Mouse (Mus musculus): ENCODE data around the gene 4921509C19Rik. TPM values are rescaled to one million over a fixed set of nuclear protein-coding genes. Genes with fewer than 3 reads are reported as not detected.
"Not testable (repeated sequence)": the region's sequence is repeated elsewhere in the genome, so short reads cannot be mapped to it uniquely, and the experiment has no call there.

The 4921509C19Rik gene
- polyA plus RNA-seq, 1 experiment from 2014 or later = not detected

- H3K4me1 ChIP-seq; H3K27me3 ChIP-seq; H3K9ac ChIP-seq; H3K9me3 ChIP-seq; H3K27ac ChIP-seq; H3K4me2 ChIP-seq; H3K4me3 ChIP-seq; ATAC-seq (ENCODE audit: insufficient number of reproducible peaks, low FRiP score, low TSS enrichment, low read depth); H3K36me3 ChIP-seq: not testable (repeated sequence)
- 68% methylated on average over 4 of the region's 4 CpGs for WGBS
These were observed 41.0 kb downstream of the 4921509C19Rik start for GRCm38 (mm10) chr2:151434971-151435370.

- H3K36me3 ChIP-seq; H3K27ac ChIP-seq; H3K4me2 ChIP-seq; H3K4me3 ChIP-seq; H3K27me3 ChIP-seq; H3K9me3 ChIP-seq; H3K4me1 ChIP-seq; ATAC-seq (ENCODE audit: insufficient number of reproducible peaks, low FRiP score, low TSS enrichment, low read depth); H3K9ac ChIP-seq: not testable (repeated sequence)
- 53% methylated on average over 4 of the region's 4 CpGs for WGBS
These were observed 41.8 kb downstream of the 4921509C19Rik start for GRCm38 (mm10) chr2:151434203-151434602.

Other genes starting within 250 kb of the 4921509C19Rik start
- 231 and 232 TPM in 2 replicates for gene Nsfl1c, start 18.0 kb upstream of the 4921509C19Rik start, polyA plus RNA-seq (2015; fragmentation: Nextera tagmentation; extraction: Ambion mirVana)
- 501 and 547 TPM in 2 replicates for gene Fkbp1a, start 66.3 kb upstream of the 4921509C19Rik start, polyA plus RNA-seq (2015; fragmentation: Nextera tagmentation; extraction: Ambion mirVana)
- 1.7 and 2.4 TPM in 2 replicates for gene Sdcbp2, start 96.5 kb upstream of the 4921509C19Rik start, polyA plus RNA-seq (2015; fragmentation: Nextera tagmentation; extraction: Ambion mirVana)
- gene Snph, start 156.4 kb upstream of the 4921509C19Rik start, polyA plus RNA-seq (2015; fragmentation: Nextera tagmentation; extraction: Ambion mirVana) = 0.68 and 1.0 TPM in 2 replicates
- gene Rad21l, start 192.4 kb upstream of the 4921509C19Rik start, polyA plus RNA-seq (2015; fragmentation: Nextera tagmentation; extraction: Ambion mirVana) = not detected in 2 replicates
- 2.2 and 2.4 TPM in 2 replicates for gene Tmem74b, start 225.9 kb upstream of the 4921509C19Rik start, polyA plus RNA-seq (2015; fragmentation: Nextera tagmentation; extraction: Ambion mirVana)

All from limb, embryonic 15.5 days (tissue).